Mouse (Mus musculus): ENCODE results near the gene Sh3bgrl3.

The Sh3bgrl3 gene

DNA sequence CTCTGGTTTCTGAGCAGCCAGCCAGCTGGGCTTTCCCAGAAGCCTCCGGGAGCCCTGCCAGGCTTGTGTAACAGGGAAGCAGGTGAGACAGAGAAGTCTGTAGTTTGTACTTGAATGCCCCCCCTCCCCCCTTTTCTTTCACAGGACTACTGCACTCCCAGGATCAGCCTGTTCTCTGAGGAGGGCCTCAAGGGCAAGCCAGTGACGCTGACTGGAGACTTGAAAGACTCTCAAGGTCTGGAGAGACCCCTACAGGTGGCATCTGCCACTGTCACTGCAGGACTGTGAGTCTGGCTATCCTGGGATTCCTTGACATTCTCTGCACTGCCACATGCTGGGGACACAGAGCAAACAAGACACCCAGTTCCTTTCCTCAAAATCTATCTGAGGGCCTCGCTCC, 49.9 kb downstream of the Sh3bgrl3 start:
- DNase-seq (ENCODE audit: low spot score): peak; percentile 73
